Mouse (Mus musculus) ZHBTc4 (cell line): ENCODE measurements around the gene Gm21992.

Source experiments
- DNase-seq: peaks from one replicate; pipeline ENCODE4 v3.0.0-alpha.2; 2011; ENCODE audit warnings: low read depth, low spot score

Gm21992 gene

GRCm38 (mm10) chr19:4712156-4712780, 99.1 kb downstream of the Gm21992 start:
- peak; percentile 61 for DNase-seq

- DNase-seq: peak; percentile 69
Measured at GRCm38 (mm10) chr19:4711601-4712155, 99.7 kb downstream of the Gm21992 start.

- DNase-seq: peak; percentile 32
Measured at GRCm38 (mm10) chr19:4711098-4711600, 100.3 kb downstream of the Gm21992 start, which contains the start of gene Sptbn2. Gene Sptbn2 (plus strand): TSS chr19:4711167.

- DNase-seq: peak; percentile 43
Measured at GRCm38 (mm10) chr19:4708765-4709164, 102.6 kb downstream of the Gm21992 start.

- no peak for DNase-seq
Measured at GRCm38 (mm10) chr19:4701221-4701620, 110.2 kb downstream of the Gm21992 start.

GRCm38 (mm10) chr19:4700656-4701055, 110.8 kb downstream of the Gm21992 start:
- no peak for DNase-seq

GRCm38 (mm10) chr19:4699821-4700220, 111.6 kb downstream of the Gm21992 start:
- no peak for DNase-seq

- DNase-seq: no peak
Measured at GRCm38 (mm10) chr19:4698856-4699255, 112.6 kb downstream of the Gm21992 start.

GRCm38 (mm10) chr19:4698205-4698677, 113.2 kb downstream of the Gm21992 start, which contains the start of gene Gm960:
Gene Gm960 (minus strand): TSS chr19:4698668.
- DNase-seq: peak; percentile 81

- no peak for DNase-seq
Measured at GRCm38 (mm10) chr19:4697721-4698120, 113.7 kb downstream of the Gm21992 start.

- no peak for DNase-seq
Measured at GRCm38 (mm10) chr19:4697121-4697520, 114.3 kb downstream of the Gm21992 start.

GRCm38 (mm10) chr19:4694346-4694745, 117.1 kb downstream of the Gm21992 start:
- no peak for DNase-seq
